Mouse (Mus musculus): ENCODE results near the gene Sco2. TPM values are rescaled to one million over a fixed set of nuclear protein-coding genes. Genes with fewer than 3 reads are reported as not detected.
A peak's percentile ranks its signal among the peaks of the same experiment; 100 is the strongest.

Sco2 gene
- polyA plus RNA-seq, 1 experiment = not detected

- whole genome bisulfite sequencing = 92% methylated on average over 4 of the region's 4 CpGs
- Histone ChIP-seq H3K4me3 (ENCODE audit: insufficient read depth, low read depth, low read length) (no peak overlapping the region), H3K4me1 (ENCODE audit: control insufficient read depth, insufficient read depth, low read length) (no peaks in the 10 kb centered on the region), H3K27ac (ENCODE audit: insufficient read depth, low read depth, low read length) (no peak overlapping the region)
- no peak for TF ChIP-seq CTCF (IDR thresholded peaks at IDR 0.05; ENCODE audit: insufficient read depth, low read depth, low read length)
Measured at GRCm38 (mm10) chr15:89396883-89397282, 23.2 kb upstream of the Sco2 start.

DNA sequence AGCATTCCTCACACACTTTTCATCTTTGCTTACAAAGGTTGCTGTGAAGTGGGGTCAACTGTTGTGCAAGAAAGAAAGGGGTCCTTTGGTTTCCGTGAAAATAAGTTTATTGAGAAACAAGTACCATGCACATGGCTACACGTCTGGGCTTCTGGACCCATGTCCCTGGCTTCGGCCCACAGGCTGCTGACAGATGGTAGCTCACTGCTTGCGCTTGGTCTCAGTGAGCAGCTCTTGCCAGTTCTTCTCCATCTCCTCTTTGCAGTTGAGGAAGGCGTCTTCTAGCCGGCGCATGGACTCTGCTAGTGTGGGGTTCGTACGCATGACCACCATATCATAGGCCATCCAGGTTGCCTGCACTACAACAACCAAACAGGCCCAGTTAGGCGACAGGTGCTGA, 16.4 kb upstream of the Sco2 start:
- no peak overlapping the region for H3K27ac ChIP-seq (ENCODE audit: insufficient read depth, low read depth, low read length)
- 82% methylated on average over 10 of the region's 10 CpGs for WGBS
- no peak for TF ChIP-seq CTCF (IDR thresholded peaks at IDR 0.05; ENCODE audit: insufficient read depth, low read depth, low read length)
- no peak for TF ChIP-seq POLR2A (IDR thresholded peaks at IDR 0.05; ENCODE audit: insufficient read depth, low read depth, low read length)
- H3K4me1 ChIP-seq (ENCODE audit: control insufficient read depth, insufficient read depth, low read length) = no peaks in the 10 kb centered on the region
- no peak overlapping the region for H3K4me3 ChIP-seq (ENCODE audit: insufficient read depth, low read depth, low read length)

DNA sequence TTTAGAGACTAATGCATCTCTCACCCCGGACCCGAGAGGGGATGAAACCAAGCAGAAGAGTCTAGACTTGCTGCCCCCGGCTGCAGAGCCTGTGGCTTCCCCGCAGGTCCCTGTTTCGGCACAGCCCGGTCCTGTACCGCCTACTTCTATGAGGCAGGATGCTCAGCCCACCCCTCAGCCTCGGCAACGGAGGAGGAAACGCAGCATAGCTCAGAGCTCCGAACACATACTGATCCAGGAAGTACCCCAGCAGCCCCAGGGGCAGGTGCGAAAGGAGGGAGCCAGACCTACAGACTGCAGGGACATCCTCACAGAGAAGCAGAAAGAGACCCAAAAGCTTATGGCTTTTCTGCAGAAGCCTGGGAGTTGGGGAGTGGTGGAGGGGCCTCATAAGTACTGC, 13.5 kb upstream of the Sco2 start:
- TF ChIP-seq POLR2A (IDR thresholded peaks at IDR 0.05; ENCODE audit: insufficient read depth, low read depth, low read length) = no peak
- no peak for TF ChIP-seq CTCF (IDR thresholded peaks at IDR 0.05; ENCODE audit: insufficient read depth, low read depth, low read length)
- WGBS = 54% methylated on average over 12 of the region's 12 CpGs

GRCm38 (mm10) chr15:89384617-89385016, 11.0 kb upstream of the Sco2 start, which contains the start of gene Klhdc7b:
Gene Klhdc7b (plus strand): TSS chr15:89384917.
- WGBS = 87% methylated on average over 7 of the region's 7 CpGs
- Histone ChIP-seq H3K4me1 (ENCODE audit: control insufficient read depth, insufficient read depth, low read length) (no peaks in the 10 kb centered on the region), H3K4me3 (ENCODE audit: insufficient read depth, low read depth, low read length) (no peak within 1 kb of the TSS), H3K27ac (ENCODE audit: insufficient read depth, low read depth, low read length) (no peak within 1 kb of the TSS)
- no peak for TF ChIP-seq POLR2A (IDR thresholded peaks at IDR 0.05; ENCODE audit: insufficient read depth, low read depth, low read length)
- TF ChIP-seq CTCF (IDR thresholded peaks at IDR 0.05; ENCODE audit: insufficient read depth, low read depth, low read length) = no peak

More for the DNA sequence above, 13.5 kb upstream of the Sco2 start:
- Histone ChIP-seq H3K4me3 (ENCODE audit: insufficient read depth, low read depth, low read length) (no peak overlapping the region), H3K27ac (ENCODE audit: insufficient read depth, low read depth, low read length) (no peak overlapping the region), H3K4me1 (ENCODE audit: control insufficient read depth, insufficient read depth, low read length) (no peaks in the 10 kb centered on the region)

- no peak for TF ChIP-seq CTCF (IDR thresholded peaks at IDR 0.05; ENCODE audit: insufficient read depth, low read depth, low read length)
- no peak for TF ChIP-seq POLR2A (IDR thresholded peaks at IDR 0.05; ENCODE audit: insufficient read depth, low read depth, low read length)
- Histone ChIP-seq H3K4me1 (ENCODE audit: control insufficient read depth, insufficient read depth, low read length) (peaks cover 18% of the 10 kb centered on the region), H3K27ac (ENCODE audit: insufficient read depth, low read depth, low read length) (no peak overlapping the region), H3K4me3 (ENCODE audit: insufficient read depth, low read depth, low read length) (no peak overlapping the region)
- 36% methylated on average over 10 of the region's 10 CpGs for WGBS
Measured at GRCm38 (mm10) chr15:89379429-89379828, 5.8 kb upstream of the Sco2 start.

- Histone ChIP-seq H3K27ac (ENCODE audit: insufficient read depth, low read depth, low read length) (no peak within 1 kb of the TSS), H3K4me3 (ENCODE audit: insufficient read depth, low read depth, low read length) (peak within 1 kb of the TSS; percentile 33), H3K4me1 (ENCODE audit: control insufficient read depth, insufficient read depth, low read length) (peaks cover 22% of the 10 kb centered on the region)
- WGBS = 4% methylated on average over 33 of the region's 33 CpGs
- TF ChIP-seq CTCF (IDR thresholded peaks at IDR 0.05; ENCODE audit: insufficient read depth, low read depth, low read length) = no peak
- TF ChIP-seq POLR2A (IDR thresholded peaks at IDR 0.05; ENCODE audit: insufficient read depth, low read depth, low read length) = no peak
Measured at GRCm38 (mm10) chr15:89378831-89379401, 5.3 kb upstream of the Sco2 start, which contains the start of gene Odf3b. Gene Odf3b (minus strand): TSS chr15:89379282.

DNA sequence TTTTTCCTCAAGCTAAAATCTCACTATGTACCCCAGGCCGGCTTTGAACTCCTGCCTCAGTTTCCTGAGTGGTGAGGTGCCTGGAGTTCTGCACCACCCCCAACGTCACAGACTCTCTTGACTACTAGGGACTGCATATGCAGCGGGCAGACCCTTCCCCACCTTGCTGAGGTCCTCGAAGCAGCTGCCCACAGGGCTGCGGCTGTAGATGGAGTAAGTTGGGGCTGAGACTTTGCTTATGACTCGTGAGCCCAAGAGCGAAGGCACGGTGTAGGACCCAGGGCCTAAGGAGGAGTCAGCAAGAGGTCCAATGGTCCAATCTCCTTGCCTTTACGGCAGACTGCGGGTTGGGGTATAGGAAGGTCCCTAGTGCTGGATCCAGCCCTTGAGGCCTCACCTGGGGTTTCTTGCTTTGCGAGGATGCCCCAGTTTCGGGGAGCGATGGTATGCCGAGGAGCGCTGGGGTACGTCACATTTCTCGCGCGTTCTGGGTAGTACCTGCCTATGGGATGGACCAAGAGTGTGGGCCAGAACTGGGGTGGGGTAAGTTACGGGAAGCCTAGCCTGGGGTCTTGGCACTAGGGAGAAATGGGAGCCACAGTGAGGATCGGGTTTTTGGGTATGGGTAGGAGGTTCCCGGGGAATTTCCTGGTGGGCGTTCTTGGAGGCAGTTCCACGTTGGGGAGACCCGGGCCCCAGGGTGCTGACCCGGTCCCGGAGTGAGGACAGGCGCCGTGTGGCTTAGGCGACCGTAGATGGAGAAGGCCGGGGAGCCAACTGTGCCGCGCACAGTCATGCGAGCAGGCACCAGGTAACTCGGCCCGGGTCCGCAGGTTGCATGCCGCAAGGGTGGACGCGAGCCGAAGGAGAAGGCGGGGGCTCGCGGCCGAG, 4.5 kb upstream of the Sco2 start:
- no peak overlapping the region for H3K27ac ChIP-seq (ENCODE audit: insufficient read depth, low read depth, low read length)
- TF ChIP-seq POLR2A (IDR thresholded peaks at IDR 0.05; ENCODE audit: insufficient read depth, low read depth, low read length) (no peak), CTCF (IDR thresholded peaks at IDR 0.05; ENCODE audit: insufficient read depth, low read depth, low read length) (no peak)

GRCm38 (mm10) chr15:89377362-89377761, 3.7 kb upstream of the Sco2 start:
- no peak for TF ChIP-seq CTCF (IDR thresholded peaks at IDR 0.05; ENCODE audit: insufficient read depth, low read depth, low read length)
- TF ChIP-seq POLR2A (IDR thresholded peaks at IDR 0.05; ENCODE audit: insufficient read depth, low read depth, low read length) = no peak
- 8% methylated on average over 18 of the region's 18 CpGs for WGBS
- peaks cover 32% of the 10 kb centered on the region for H3K4me1 ChIP-seq (ENCODE audit: control insufficient read depth, insufficient read depth, low read length)
- no peak overlapping the region for H3K27ac ChIP-seq (ENCODE audit: insufficient read depth, low read depth, low read length)
- H3K4me3 ChIP-seq (ENCODE audit: insufficient read depth, low read depth, low read length) = no peak overlapping the region

More for the DNA sequence above, 4.5 kb upstream of the Sco2 start:
- Histone ChIP-seq H3K4me1 (ENCODE audit: control insufficient read depth, insufficient read depth, low read length) (peaks cover 25% of the 10 kb centered on the region), H3K4me3 (ENCODE audit: insufficient read depth, low read depth, low read length) (peak overlapping the region; percentile 33)
- 17% methylated on average over 46 of the region's 46 CpGs for WGBS

GRCm38 (mm10) chr15:89376957-89377356, 3.3 kb upstream of the Sco2 start, which contains the start of gene Tymp:
Gene Tymp (minus strand): TSS chr15:89377039.
- WGBS = 30% methylated on average over 16 of the region's 16 CpGs
- TF ChIP-seq POLR2A (IDR thresholded peaks at IDR 0.05; ENCODE audit: insufficient read depth, low read depth, low read length) (no peak), CTCF (IDR thresholded peaks at IDR 0.05; ENCODE audit: insufficient read depth, low read depth, low read length) (no peak)
- H3K4me1 ChIP-seq (ENCODE audit: control insufficient read depth, insufficient read depth, low read length) = peaks cover 34% of the 10 kb centered on the region
- H3K27ac ChIP-seq (ENCODE audit: insufficient read depth, low read depth, low read length) = no peak within 1 kb of the TSS
- no peak within 1 kb of the TSS for H3K4me3 ChIP-seq (ENCODE audit: insufficient read depth, low read depth, low read length)

Measured in olfactory bulb, adult 2 months (tissue).